Mouse (Mus musculus) adrenal gland, adult 18-20 months (tissue): ENCODE data around the gene Lmntd1. TPM values are rescaled to one million over a fixed set of nuclear protein-coding genes. Genes with fewer than 3 reads are reported as not detected.

Experiments used
- DNase-seq, 2 experiments: peaks; one replicate each; pipeline ENCODE4 v3.0.0; 2021 to 2022; ENCODE audit warnings: low spot score in 2 of 2
- total RNA-seq, 2 experiments: library from RNA; stranded (reverse); gene quantifications; 1 replicate in 1 of 2; 2 replicates in 1 of 2; pipeline ENCODE4 v1.2.3; 2021

Gene Lmntd1
- total RNA-seq, 2 experiments from 2014 or later: 0.51 to 0.66 TPM

GRCm38 (mm10) chr6:145565663-145566062 is 48.5 kb downstream of the Lmntd1 start:
- DNase-seq: no peak

- DNase-seq: no peak
These were observed 49.4 kb downstream of the Lmntd1 start for GRCm38 (mm10) chr6:145564671-145565070.

GRCm38 (mm10) chr6:145557059-145557992 is 56.8 kb downstream of the Lmntd1 start:
- DNase-seq: no peak

- no peak for DNase-seq
These were observed 60.9 kb downstream of the Lmntd1 start for GRCm38 (mm10) chr6:145553226-145553625.

- no peak for DNase-seq
These were observed 61.3 kb downstream of the Lmntd1 start for GRCm38 (mm10) chr6:145552817-145553216.

- DNase-seq: no peak
These were observed 63.1 kb downstream of the Lmntd1 start for GRCm38 (mm10) chr6:145550993-145551392.

GRCm38 (mm10) chr6:145545927-145546641 is 68.0 kb downstream of the Lmntd1 start:
- DNase-seq: no peak

- DNase-seq: no peak
These were observed 69.3 kb downstream of the Lmntd1 start for GRCm38 (mm10) chr6:145544838-145545237.

GRCm38 (mm10) chr6:145544304-145544703 is 69.8 kb downstream of the Lmntd1 start:
- no peak for DNase-seq

GRCm38 (mm10) chr6:145539568-145539859 is 74.6 kb downstream of the Lmntd1 start:
- no peak for DNase-seq

- DNase-seq: no peak
These were observed 75.1 kb downstream of the Lmntd1 start for GRCm38 (mm10) chr6:145538787-145539567.

GRCm38 (mm10) chr6:145530464-145530863 is 83.7 kb downstream of the Lmntd1 start:
- no peak for DNase-seq

- no peak for DNase-seq
These were observed 90.8 kb downstream of the Lmntd1 start for GRCm38 (mm10) chr6:145523337-145523736.

GRCm38 (mm10) chr6:145522617-145523016 is 91.5 kb downstream of the Lmntd1 start:
- DNase-seq: no peak

GRCm38 (mm10) chr6:145517002-145517401 is 97.1 kb downstream of the Lmntd1 start:
- no peak for DNase-seq

- no peak for DNase-seq
These were observed 98.1 kb downstream of the Lmntd1 start for GRCm38 (mm10) chr6:145515859-145516581.

GRCm38 (mm10) chr6:145511265-145511664 is 102.9 kb downstream of the Lmntd1 start:
- DNase-seq: no peak

- DNase-seq: no peak
These were observed 105.3 kb downstream of the Lmntd1 start for GRCm38 (mm10) chr6:145508828-145509227.

GRCm38 (mm10) chr6:145501751-145502150 is 112.4 kb downstream of the Lmntd1 start:
- no peak for DNase-seq

- no peak for DNase-seq
These were observed 114.3 kb downstream of the Lmntd1 start for GRCm38 (mm10) chr6:145499574-145500546.
